Comparison of ENCODE assay signal across 8 mouse cellular contexts in genomic region chr13:43480957-43481858, GRCm38 (mm10). TPM values are rescaled to one million over a fixed set of nuclear protein-coding genes. Genes with fewer than 3 reads are reported as not detected.
DNase-seq lines count a peak whose midpoint lies in the region; ATAC-seq lines count a peak whose summit lies in the region.

Gene Ranbp9 (minus strand): TSS chr13:43481282.

- no peaks in the 10 kb centered on the region for H3K9me3 ChIP-seq in megakaryocyte, embryonic 14.5 days

- peaks cover 42% of the 10 kb centered on the region for H3K4me1 ChIP-seq in megakaryocyte, embryonic 14.5 days

- H3K4me3 ChIP-seq in megakaryocyte, embryonic 14.5 days (replicated peaks): peak within 1 kb of the TSS; percentile 97

- H3K27me3 ChIP-seq in megakaryocyte, embryonic 14.5 days (replicated peaks): no peaks in the 10 kb centered on the region

- H3K36me3 ChIP-seq in megakaryocyte, embryonic 14.5 days (replicated peaks; ENCODE audit: low read length): peaks cover 16% of the 10 kb centered on the region

- peak; percentile 73 for ATAC-seq in inflammation-experienced regulatory T-cells, adult 6 months

- peak; percentile 87 to 94 for DNase-seq in adrenal gland, adult (ENCODE audit: inconsistent age in 2 of 2, low spot score in 1 of 2)
- DNase-seq in embryo, embryonic 10.5 days (ENCODE audit: low spot score): peak; percentile 85
- peak; percentile 79 for DNase-seq in gastrocnemius, postnatal 25 days
- peak; percentile 57 to 59 for DNase-seq in left cerebral cortex, adult 9 months (ENCODE audit: low spot score in 2 of 2)
- peak; percentile 83 to 84 for DNase-seq in right cerebral cortex, postnatal 10 days (ENCODE audit: low spot score in 2 of 2)
- DNase-seq in urinary bladder, postnatal 4 days (ENCODE audit: low spot score in 2 of 2): peak; percentile 71 to 76

RNA-seq across cellular contexts. Expression of gene Ranbp9, which starts in this region (rescaled TPM):
- total RNA-seq in gastrocnemius, postnatal 25 days (2021): 10 to 100 TPM; 34.0 to 38.1 TPM
- polyA plus RNA-seq in inflammation-experienced regulatory T-cells, adult 6 months (2017; shearing (Covaris generic)): 10 to 100 TPM; 25.0 to 34.8 (median 34.3) TPM
- 15.7 and 40.8 TPM in 2 replicates for polyA plus RNA-seq in megakaryocyte, embryonic 14.5 days (2012; ENCODE audit: insufficient read depth, low replicate concordance)

Comparison
In these comparisons a context has a peak if more than half of its experiments do, and no peak if none do; other contexts are left out.
1. Peak in every context shown above with its lines: DNase-seq, ATAC-seq and H3K4me3 ChIP-seq.